Mouse (Mus musculus) bone marrow, adult 2 months (tissue): ENCODE results near the gene Sema3b.

Experiments
- CTCF ChIP-seq: fragments of 200-500 bp; IDR thresholded peaks from 2 replicates; pipeline ENCODE4 v1.5.1; 2011; ENCODE audit warnings: low read length, control low read depth; ENCODE audit not compliant: control insufficient read depth, insufficient read depth
- POLR2A ChIP-seq: fragments of 200-500 bp; IDR thresholded peaks from 2 replicates; pipeline ENCODE4 v1.6.1; 2011; ENCODE audit warnings: low read depth, mild to moderate bottlenecking, control low read depth, low read length, borderline replicate concordance; ENCODE audit not compliant: control insufficient read depth

DNA sequence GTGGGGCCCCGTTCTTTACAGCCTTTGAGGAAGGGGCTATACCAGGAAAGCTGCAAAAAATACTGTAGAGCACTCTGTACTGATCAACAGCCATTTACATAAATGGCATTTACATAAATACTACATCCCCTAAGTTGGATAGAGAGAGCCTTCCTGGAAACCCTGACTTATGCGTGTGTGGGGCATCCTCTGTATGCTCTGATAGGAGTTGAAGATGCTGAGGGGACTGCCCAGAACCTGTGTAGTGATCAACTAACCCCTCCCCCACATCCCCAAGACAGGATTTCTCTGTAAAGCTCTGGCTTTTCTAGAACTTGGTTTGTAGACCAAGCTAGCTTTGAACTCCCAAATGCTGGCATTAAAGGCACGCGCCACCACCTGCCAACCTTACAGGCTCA, 403 bp upstream of the Sema3b start:
- TF ChIP-seq CTCF = no peak
- no peak for TF ChIP-seq POLR2A
